Mouse (Mus musculus) brain, embryonic 14.5 days (tissue): ENCODE results near the gene Ankib1.

ENCODE experiments used
- CTCF ChIP-seq: fragments of 200-500 bp; IDR thresholded peaks from 2 replicates; pipeline ENCODE4 v1.5.1; 2012; ENCODE audit warnings: inconsistent platforms, mild to moderate bottlenecking, moderate library complexity, borderline replicate concordance; ENCODE audit not compliant: insufficient read depth, insufficient read length; ENCODE audit errors: extremely low read depth
- POLR2A ChIP-seq: fragments of 200-500 bp; IDR thresholded peaks from 2 replicates; pipeline ENCODE4 v1.6.1; 2012; ENCODE audit warnings: mild to moderate bottlenecking, inconsistent platforms, borderline replicate concordance; ENCODE audit not compliant: poor library complexity, insufficient read depth, insufficient read length, severe bottlenecking; ENCODE audit errors: extremely low read depth

DNA sequence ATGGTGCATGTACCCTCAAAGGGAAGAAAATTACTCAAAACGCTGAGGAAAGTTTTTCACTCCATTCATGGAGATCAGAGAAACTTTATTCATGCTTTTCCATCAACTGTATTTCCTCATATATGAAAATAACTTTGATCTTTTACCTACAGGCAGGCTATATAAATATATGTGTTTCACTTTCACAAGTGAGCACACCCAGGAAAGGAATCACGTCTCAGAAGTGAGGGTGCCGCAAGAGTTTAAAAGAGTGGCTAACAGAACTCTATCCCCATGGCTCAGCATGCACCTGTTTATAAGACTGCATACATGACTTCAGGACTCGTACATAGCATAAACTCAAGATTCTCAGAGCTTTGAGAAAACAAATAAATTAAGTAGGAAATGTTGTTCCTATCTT lies 1.8 kb downstream of the Ankib1 start:
- TF ChIP-seq CTCF = no peak
- no peak for TF ChIP-seq POLR2A
